Mouse (Mus musculus) heart, postnatal 0 days (tissue): ENCODE measurements around the gene Ptpru.

ENCODE experiments used
- CTCF ChIP-seq: IDR thresholded peaks from 2 replicates; pipeline ENCODE4 v1.5.1; 2016; ENCODE audit warnings: antibody characterized with exemption, control low read depth, low read depth
- EP300 ChIP-seq: IDR thresholded peaks from 2 replicates; pipeline ENCODE4 v1.6.1; 2016; ENCODE audit warnings: antibody characterized with exemption, low read depth

GRCm38 (mm10) chr4:131813798-131814197 is 24.3 kb downstream of the Ptpru start:
- no peak for TF ChIP-seq CTCF
- TF ChIP-seq EP300, result no peak
